Mouse (Mus musculus): Measurements from ENCODE around the gene Trpd52l3. TPM values are rescaled to one million over a fixed set of nuclear protein-coding genes. Genes with fewer than 3 reads are reported as not detected.

Gene Trpd52l3
- polyA plus RNA-seq, 1 experiment from 2014 or later = not detected

- no peak overlapping the region for H3K4me2 ChIP-seq (ENCODE audit: low read depth, low read length)
- H3K4me1 ChIP-seq (ENCODE audit: insufficient read depth) = peaks cover 30% of the 10 kb centered on the region
- 52% methylated on average over 3 of the region's 3 CpGs for WGBS (ENCODE audit: insufficient replicate concordance)
- no peaks in the 10 kb centered on the region for H3K9me3 ChIP-seq (ENCODE audit: low read length)
- H3K4me3 ChIP-seq (ENCODE audit: low read depth, low read length) = no peak overlapping the region
- H3K27me3 ChIP-seq (ENCODE audit: insufficient read depth, low read length) = no peaks in the 10 kb centered on the region
- TF ChIP-seq CTCF (IDR thresholded peaks at IDR 0.05; ENCODE audit: low read depth) (no peak), EP300 (IDR thresholded peaks at IDR 0.05; ENCODE audit: low read depth) (no peak)
- H3K27ac ChIP-seq (ENCODE audit: low read depth) = no peak overlapping the region
- no peak for ATAC-seq
- H3K36me3 ChIP-seq (replicated peaks; ENCODE audit: insufficient read depth, low read length) = peaks cover 3% of the 10 kb centered on the region; the same call in 1 of the 2 replicates
- H3K9ac ChIP-seq (replicated peaks) = 0 out of 2 replicates have a peak overlapping the region, but pooled peaks have one; percentile 12
- DNase-seq = no peak
Observed at GRCm38 (mm10) chr19:30035361-30035760, 31.8 kb downstream of the Trpd52l3 start.

DNA sequence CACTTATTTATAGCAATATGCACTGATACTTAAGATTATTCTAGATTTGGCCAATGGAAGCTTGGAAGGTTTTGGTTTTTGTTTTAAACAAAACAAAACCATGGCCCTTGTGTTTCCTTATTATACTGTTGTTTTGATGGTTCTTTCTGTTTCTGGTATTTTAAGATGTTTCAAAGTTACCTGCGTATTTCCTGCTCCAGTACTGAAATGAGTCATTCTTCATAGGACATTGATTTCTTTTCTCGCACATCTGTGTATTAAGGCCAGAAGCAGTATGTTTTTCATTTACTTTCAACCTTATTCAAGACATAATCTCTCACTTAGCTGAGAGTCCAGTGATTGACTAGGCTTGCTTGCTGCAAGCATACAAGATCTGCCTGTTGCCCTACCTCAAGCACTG lies 40.1 kb downstream of the Trpd52l3 start:
- TF ChIP-seq CTCF (IDR thresholded peaks at IDR 0.05; ENCODE audit: low read depth) (no peak), EP300 (IDR thresholded peaks at IDR 0.05; ENCODE audit: low read depth) (no peak)
- DNase-seq (no peak), ATAC-seq (no peak)
- Histone ChIP-seq H3K4me3 (ENCODE audit: low read depth, low read length) (no peak overlapping the region), H3K27ac (ENCODE audit: low read depth) (no peak overlapping the region), H3K27me3 (ENCODE audit: insufficient read depth, low read length) (no peaks in the 10 kb centered on the region), H3K9me3 (ENCODE audit: low read length) (peaks cover 6% of the 10 kb centered on the region; the same call in 1 of the 2 replicates), H3K4me2 (ENCODE audit: low read depth, low read length) (no peak overlapping the region), H3K9ac (replicated peaks) (no peak overlapping the region), H3K36me3 (replicated peaks; ENCODE audit: insufficient read depth, low read length) (peaks cover 27% of the 10 kb centered on the region), H3K4me1 (ENCODE audit: insufficient read depth) (no peaks in the 10 kb centered on the region; the same call in 1 of the 2 replicates)
- 92% methylated on average over 2 of the region's 2 CpGs for WGBS (ENCODE audit: insufficient replicate concordance)

- H3K27ac ChIP-seq (ENCODE audit: low read depth) = no peak overlapping the region
- no peak overlapping the region for H3K4me3 ChIP-seq (ENCODE audit: low read depth, low read length)
- TF ChIP-seq EP300 (IDR thresholded peaks at IDR 0.05; ENCODE audit: low read depth) (no peak), CTCF (IDR thresholded peaks at IDR 0.05; ENCODE audit: low read depth) (peak; percentile 33; the same call in 1 of the 2 replicates)
- H3K27me3 ChIP-seq (ENCODE audit: insufficient read depth, low read length) = no peaks in the 10 kb centered on the region
- no peak for DNase-seq
- ATAC-seq = no peak
- peaks cover 29% of the 10 kb centered on the region for H3K36me3 ChIP-seq (replicated peaks; ENCODE audit: insufficient read depth, low read length)
- H3K4me2 ChIP-seq (ENCODE audit: low read depth, low read length) = no peak overlapping the region
- peaks cover 4% of the 10 kb centered on the region for H3K4me1 ChIP-seq (ENCODE audit: insufficient read depth)
- H3K9ac ChIP-seq (replicated peaks) = no peak overlapping the region
- peaks cover 6% of the 10 kb centered on the region; the same call in 1 of the 2 replicates for H3K9me3 ChIP-seq (ENCODE audit: low read length)
- 92% methylated on average over 1 of the region's 1 CpGs for WGBS (ENCODE audit: insufficient replicate concordance)
Observed at GRCm38 (mm10) chr19:30044630-30045029, 41.0 kb downstream of the Trpd52l3 start.

DNA sequence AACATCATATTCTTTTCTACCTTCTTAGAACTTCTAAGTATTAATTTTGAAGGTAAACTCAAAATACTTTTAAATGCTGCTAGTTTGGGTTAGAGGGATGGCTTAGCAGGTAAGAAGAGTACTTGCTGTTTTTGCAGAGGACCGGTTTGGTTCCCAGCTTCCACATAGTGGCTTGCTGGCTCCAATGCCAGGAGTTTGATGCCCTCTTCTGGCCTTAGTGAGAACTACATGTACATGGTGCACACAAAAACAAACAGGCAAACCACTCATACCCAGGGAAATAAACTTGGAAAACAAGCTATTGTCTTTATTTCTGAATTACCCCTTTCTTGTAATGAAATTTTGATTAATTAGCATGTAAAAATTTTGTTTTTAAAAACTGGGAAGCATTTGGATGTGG lies 42.3 kb downstream of the Trpd52l3 start:
- H3K4me3 ChIP-seq (ENCODE audit: low read depth, low read length) = no peak overlapping the region
- H3K9me3 ChIP-seq (ENCODE audit: low read length) = peaks cover 6% of the 10 kb centered on the region; the same call in 1 of the 2 replicates
- H3K4me1 ChIP-seq (ENCODE audit: insufficient read depth) = peaks cover 9% of the 10 kb centered on the region
- no peak overlapping the region for H3K27ac ChIP-seq (ENCODE audit: low read depth)
- H3K36me3 ChIP-seq (replicated peaks; ENCODE audit: insufficient read depth, low read length) = peaks cover 30% of the 10 kb centered on the region
- H3K4me2 ChIP-seq (ENCODE audit: low read depth, low read length) = no peak overlapping the region
- 74% methylated on average over 1 of the region's 1 CpGs for WGBS (ENCODE audit: insufficient replicate concordance)
- no peak overlapping the region for H3K9ac ChIP-seq (replicated peaks)
- H3K27me3 ChIP-seq (ENCODE audit: insufficient read depth, low read length) = no peaks in the 10 kb centered on the region
- TF ChIP-seq CTCF (IDR thresholded peaks at IDR 0.05; ENCODE audit: low read depth) (peak; percentile 68), EP300 (IDR thresholded peaks at IDR 0.05; ENCODE audit: low read depth) (no peak)
- ATAC-seq = no peak
- no peak for DNase-seq

DNA sequence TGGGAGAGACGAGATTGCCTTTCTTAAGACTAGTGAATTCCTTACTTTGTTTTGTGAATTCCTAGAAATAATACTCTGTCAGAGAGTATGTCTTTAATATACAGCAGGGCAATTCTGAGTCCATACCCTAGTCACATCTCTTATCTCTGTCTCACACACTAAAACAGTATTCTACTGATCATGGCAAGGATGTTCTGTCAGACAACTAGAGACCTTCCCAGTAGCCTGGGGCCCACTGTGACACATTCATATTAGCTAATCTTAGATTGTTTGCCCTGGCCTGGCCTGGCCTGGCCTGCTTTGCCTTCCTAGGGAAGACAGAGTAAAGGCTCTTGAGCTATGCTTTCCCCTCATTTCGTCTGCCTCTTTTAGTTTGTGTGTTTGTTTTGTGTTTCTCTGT lies 47.0 kb downstream of the Trpd52l3 start:
- ATAC-seq (peak; percentile 92), DNase-seq (no peak)
- Histone ChIP-seq H3K36me3 (replicated peaks; ENCODE audit: insufficient read depth, low read length) (peaks cover 16% of the 10 kb centered on the region; the same call in 1 of the 2 replicates), H3K9ac (replicated peaks) (no peak overlapping the region; the same call in 1 of the 2 replicates), H3K27ac (ENCODE audit: low read depth) (peak overlapping the region; percentile 67; the same call in 1 of the 2 replicates), H3K9me3 (ENCODE audit: low read length) (peaks cover 6% of the 10 kb centered on the region; the same call in 1 of the 2 replicates), H3K4me1 (ENCODE audit: insufficient read depth) (peaks cover 9% of the 10 kb centered on the region), H3K4me3 (ENCODE audit: low read depth, low read length) (no peak overlapping the region), H3K27me3 (ENCODE audit: insufficient read depth, low read length) (no peaks in the 10 kb centered on the region), H3K4me2 (ENCODE audit: low read depth, low read length) (peak overlapping the region; percentile 42)
- 52% methylated on average over 2 of the region's 2 CpGs for WGBS (ENCODE audit: insufficient replicate concordance)
- TF ChIP-seq CTCF (IDR thresholded peaks at IDR 0.05; ENCODE audit: low read depth) (no peak), EP300 (IDR thresholded peaks at IDR 0.05; ENCODE audit: low read depth) (no peak)

- no peak overlapping the region for H3K4me3 ChIP-seq (ENCODE audit: low read depth, low read length)
- H3K27me3 ChIP-seq (ENCODE audit: insufficient read depth, low read length) = no peaks in the 10 kb centered on the region
- 51% methylated on average over 3 of the region's 3 CpGs for WGBS (ENCODE audit: insufficient replicate concordance)
- H3K9ac ChIP-seq (replicated peaks) = no peak overlapping the region
- DNase-seq = no peak
- H3K36me3 ChIP-seq (replicated peaks; ENCODE audit: insufficient read depth, low read length) = peaks cover 18% of the 10 kb centered on the region; the same call in 1 of the 2 replicates
- H3K4me2 ChIP-seq (ENCODE audit: low read depth, low read length) = no peak overlapping the region
- peaks cover 9% of the 10 kb centered on the region for H3K4me1 ChIP-seq (ENCODE audit: insufficient read depth)
- TF ChIP-seq CTCF (IDR thresholded peaks at IDR 0.05; ENCODE audit: low read depth) (no peak), EP300 (IDR thresholded peaks at IDR 0.05; ENCODE audit: low read depth) (no peak)
- H3K27ac ChIP-seq (ENCODE audit: low read depth) = no peak overlapping the region
- no peak for ATAC-seq
- peaks cover 5% of the 10 kb centered on the region; the same call in 1 of the 2 replicates for H3K9me3 ChIP-seq (ENCODE audit: low read length)
Observed at GRCm38 (mm10) chr19:30051479-30051878, 47.9 kb downstream of the Trpd52l3 start.
